Mouse (Mus musculus) 416B (cell line): ENCODE results near the gene Rfc2.

Experiments used
- DNase-seq: peaks from one replicate; pipeline ENCODE4 v3.0.0; 2011; ENCODE audit warnings: low read depth

Gene Rfc2

GRCm38 (mm10) chr5:134648976-134649375 lies 67.8 kb downstream of the Rfc2 start:
- peak; percentile 76 for DNase-seq

- peak; percentile 76 for DNase-seq
Measured at GRCm38 (mm10) chr5:134650926-134651325, 69.8 kb downstream of the Rfc2 start.
